Mouse (Mus musculus) kidney, embryonic 14.5 days (tissue): ENCODE measurements around the gene Fam57b. TPM values are rescaled to one million over a fixed set of nuclear protein-coding genes. Genes with fewer than 3 reads are reported as not detected.
A peak's percentile ranks its signal among the peaks of the same experiment; 100 is the strongest.

ENCODE experiments used
- ATAC-seq: fragments of 200-750 bp; cut with Nextera tagmentation; 2 replicates; pipeline ENCODE4 v1.8.0; 2017; ENCODE audit warnings: moderate number of reproducible peaks, mild to moderate bottlenecking, moderate TSS enrichment, moderate library complexity; ENCODE audit not compliant: low FRiP score, low TSS enrichment
- H3K27ac ChIP-seq: fragments of 300-500 bp; sonication (generic); 2 replicates; pipeline ENCODE4 v1.5.1; 2014; ENCODE audit warnings: low read depth, mild to moderate bottlenecking, low read length, moderate library complexity, mixed read lengths
- H3K27me3 ChIP-seq: fragments of 300-500 bp; sonication (generic); 2 replicates; pipeline ENCODE4 v1.6.1; 2014; ENCODE audit warnings: mild to moderate bottlenecking, low read length; ENCODE audit not compliant: control insufficient read depth, insufficient read depth
- H3K36me3 ChIP-seq: fragments of 300-500 bp; sonication (generic); 2 replicates; pipeline ENCODE4 v1.6.1; 2014; ENCODE audit warnings: low read length, mixed read lengths; ENCODE audit not compliant: control insufficient read depth, insufficient read depth
- H3K4me1 ChIP-seq: fragments of 300-500 bp; sonication (generic); 2 replicates; pipeline ENCODE4 v1.6.1; 2014; ENCODE audit warnings: low read length, mixed read lengths; ENCODE audit not compliant: control insufficient read depth, insufficient read depth
- H3K4me2 ChIP-seq: fragments of 300-500 bp; sonication (generic); replicated peaks from 2 replicates; pipeline ENCODE4 v1.6.1; 2014; ENCODE audit warnings: low read depth, mild to moderate bottlenecking, low read length
- H3K4me3 ChIP-seq: fragments of 300-500 bp; sonication (generic); 2 replicates; pipeline ENCODE4 v1.5.1; 2014; ENCODE audit warnings: mild to moderate bottlenecking, low read length
- H3K9ac ChIP-seq: fragments of 300-500 bp; sonication (generic); 2 replicates; pipeline ENCODE4 v1.6.1; 2014; ENCODE audit warnings: low read depth, mild to moderate bottlenecking, low read length, moderate library complexity
- H3K9me3 ChIP-seq: fragments of 300-500 bp; sonication (generic); 2 replicates; pipeline ENCODE4 v1.6.1; 2016; ENCODE audit warnings: low read length; ENCODE audit not compliant: control insufficient read depth
- WGBS: fragments of 180-500 bp; shearing (Covaris S2); extraction: QIAGEN DNeasy Blood & Tissue Kit; methylation state at CpG from one replicate; pipeline ENCODE4 v1.1.7; 2014; 5-methylcytosine and 5-hydroxymethylcytosine counted together
- polyA plus RNA-seq: library from polyadenylated mRNA; unstranded; fragments of >200 nt; fragmentation: Nextera tagmentation; extraction: Ambion mirVana; gene quantifications from 2 replicates; pipeline ENCODE4 v1.2.1, GENCODE M21; 2014

The Fam57b gene
- polyA plus RNA-seq, 1 experiment from 2014 or later = 0.15 TPM

- H3K4me2 ChIP-seq = peak overlapping the region; percentile 81
- no peak overlapping the region for H3K9ac ChIP-seq
Observed at GRCm38 (mm10) chr7:126809723-126810369, 12.4 kb downstream of the Fam57b start.

GRCm38 (mm10) chr7:126815726-126816222, 18.3 kb downstream of the Fam57b start:
- Histone ChIP-seq H3K27ac (no peak overlapping the region), H3K4me1 (no peaks in the 10 kb centered on the region), H3K36me3 (no peaks in the 10 kb centered on the region), H3K4me3 (no peak overlapping the region), H3K27me3 (no peaks in the 10 kb centered on the region), H3K4me2 (no peak overlapping the region), H3K9me3 (no peaks in the 10 kb centered on the region), H3K9ac (no peak overlapping the region)
- no peak for ATAC-seq
- WGBS = 58% methylated on average over 8 of the region's 8 CpGs

More at GRCm38 (mm10) chr7:126809723-126810369, 12.4 kb downstream of the Fam57b start:
- H3K36me3 ChIP-seq = peaks cover 6% of the 10 kb centered on the region
- H3K27ac ChIP-seq = no peak overlapping the region
- H3K4me3 ChIP-seq = peak overlapping the region; percentile 63; the same call in 1 of the 2 replicates
- H3K4me1 ChIP-seq = peaks cover 12% of the 10 kb centered on the region
- no peaks in the 10 kb centered on the region for H3K27me3 ChIP-seq
- ATAC-seq = no peak
- no peaks in the 10 kb centered on the region for H3K9me3 ChIP-seq
- 52% methylated on average over 5 of the region's 5 CpGs for WGBS

- H3K4me3 ChIP-seq = no peak overlapping the region
- no peaks in the 10 kb centered on the region for H3K4me1 ChIP-seq
- no peaks in the 10 kb centered on the region for H3K27me3 ChIP-seq
- WGBS = 92% methylated on average over 8 of the region's 8 CpGs
- no peak overlapping the region for H3K4me2 ChIP-seq
- H3K27ac ChIP-seq = no peak overlapping the region
- H3K36me3 ChIP-seq = no peaks in the 10 kb centered on the region
- H3K9me3 ChIP-seq = no peaks in the 10 kb centered on the region
- no peak for ATAC-seq
- H3K9ac ChIP-seq = no peak overlapping the region
Observed at GRCm38 (mm10) chr7:126816494-126816893, 19.0 kb downstream of the Fam57b start.

GRCm38 (mm10) chr7:126817595-126817994, 20.1 kb downstream of the Fam57b start:
- 86% methylated on average over 7 of the region's 7 CpGs for WGBS
- H3K4me2 ChIP-seq = no peak overlapping the region
- H3K27me3 ChIP-seq = peaks cover 4% of the 10 kb centered on the region; the same call in 1 of the 2 replicates
- H3K9me3 ChIP-seq = no peaks in the 10 kb centered on the region
- no peak overlapping the region for H3K4me3 ChIP-seq
- no peak overlapping the region for H3K27ac ChIP-seq
- H3K36me3 ChIP-seq = no peaks in the 10 kb centered on the region
- ATAC-seq = no peak
- H3K4me1 ChIP-seq = no peaks in the 10 kb centered on the region
- no peak overlapping the region for H3K9ac ChIP-seq

GRCm38 (mm10) chr7:126818818-126819217, 21.4 kb downstream of the Fam57b start:
- H3K4me2 ChIP-seq = no peak overlapping the region

GRCm38 (mm10) chr7:126821835-126822511, 24.5 kb downstream of the Fam57b start:
- no peaks in the 10 kb centered on the region for H3K36me3 ChIP-seq
- no peaks in the 10 kb centered on the region for H3K9me3 ChIP-seq
- H3K4me3 ChIP-seq = no peak overlapping the region
- H3K27me3 ChIP-seq = peaks cover 15% of the 10 kb centered on the region
- 22% methylated on average over 7 of the region's 7 CpGs for WGBS
- ATAC-seq = peak; percentile 44
- no peak overlapping the region for H3K27ac ChIP-seq
- H3K4me2 ChIP-seq = no peak overlapping the region
- H3K9ac ChIP-seq = no peak overlapping the region
- H3K4me1 ChIP-seq = 0 out of 2 replicates have a peak, but pooled peaks cover 3% of the 10 kb centered on the region

More at GRCm38 (mm10) chr7:126818818-126819217, 21.4 kb downstream of the Fam57b start:
- 27% methylated on average over 1 of the region's 1 CpGs for WGBS
- no peak overlapping the region for H3K27ac ChIP-seq
- H3K9me3 ChIP-seq = no peaks in the 10 kb centered on the region
- H3K36me3 ChIP-seq = no peaks in the 10 kb centered on the region
- H3K4me1 ChIP-seq = 0 out of 2 replicates have a peak, but pooled peaks cover 3% of the 10 kb centered on the region
- no peak overlapping the region for H3K4me3 ChIP-seq
- no peak for ATAC-seq
- peaks cover 11% of the 10 kb centered on the region for H3K27me3 ChIP-seq
- H3K9ac ChIP-seq = no peak overlapping the region

GRCm38 (mm10) chr7:126822741-126823140, 25.3 kb downstream of the Fam57b start:
- Histone ChIP-seq H3K36me3 (no peaks in the 10 kb centered on the region), H3K4me3 (0 out of 2 replicates have a peak overlapping the region, but pooled peaks have one; percentile 24)

GRCm38 (mm10) chr7:126823202-126823711, 25.8 kb downstream of the Fam57b start:
- Histone ChIP-seq H3K4me3 (peak overlapping the region; percentile 24), H3K4me2 (peak overlapping the region; percentile 55), H3K36me3 (no peaks in the 10 kb centered on the region), H3K9ac (0 out of 2 replicates have a peak overlapping the region, but pooled peaks have one; percentile 40), H3K9me3 (no peaks in the 10 kb centered on the region), H3K27me3 (peaks cover 15% of the 10 kb centered on the region), H3K4me1 (0 out of 2 replicates have a peak, but pooled peaks cover 3% of the 10 kb centered on the region), H3K27ac (no peak overlapping the region)
- WGBS = 0% methylated on average over 9 of the region's 19 CpGs
- 0 out of 2 replicates have a peak, but pooled peaks have one; percentile 36 for ATAC-seq

More at GRCm38 (mm10) chr7:126822741-126823140, 25.3 kb downstream of the Fam57b start:
- 0 out of 2 replicates have a peak, but pooled peaks have one; percentile 6 for ATAC-seq
- H3K9me3 ChIP-seq = no peaks in the 10 kb centered on the region
- H3K4me1 ChIP-seq = 0 out of 2 replicates have a peak, but pooled peaks cover 3% of the 10 kb centered on the region
- H3K9ac ChIP-seq = no peak overlapping the region
- 15% methylated on average over 9 of the region's 9 CpGs for WGBS
- no peak overlapping the region for H3K4me2 ChIP-seq
- peaks cover 15% of the 10 kb centered on the region for H3K27me3 ChIP-seq
- no peak overlapping the region for H3K27ac ChIP-seq
